Mouse (Mus musculus) adrenal gland, postnatal 36 days (tissue): ENCODE measurements around the gene Brca2. TPM values are rescaled to one million over a fixed set of nuclear protein-coding genes. Genes with fewer than 3 reads are reported as not detected.
A peak's percentile ranks its signal among the peaks of the same experiment; 100 is the strongest.

ENCODE experiments used
- DNase-seq, 2 experiments: peaks; one replicate each; pipeline ENCODE4 v3.0.0; 2021; ENCODE audit warnings: mixed read lengths in 1 of 2
- total RNA-seq, 2 experiments: library from RNA; stranded (reverse); gene quantifications; 2 replicates each; pipeline ENCODE4 v1.2.3; 2021

The Brca2 gene
- total RNA-seq, 2 experiments from 2014 or later = 5.4 to 6.0 TPM

GRCm38 (mm10) chr5:150564426-150564825, 42.0 kb downstream of the Brca2 start:
- no peak for DNase-seq

GRCm38 (mm10) chr5:150566226-150566625, 43.8 kb downstream of the Brca2 start:
- DNase-seq = no peak

- no peak for DNase-seq
These were observed 44.5 kb downstream of the Brca2 start for GRCm38 (mm10) chr5:150566971-150567370.

- no peak for DNase-seq
These were observed 48.2 kb downstream of the Brca2 start for GRCm38 (mm10) chr5:150570496-150571219.

- DNase-seq = no peak
These were observed 52.0 kb downstream of the Brca2 start for GRCm38 (mm10) chr5:150574403-150574802.

- no peak for DNase-seq
These were observed 52.5 kb downstream of the Brca2 start for GRCm38 (mm10) chr5:150574885-150575284.

- peak in 1 of 2 experiments; percentile 54 for DNase-seq
These were observed 54.4 kb downstream of the Brca2 start for GRCm38 (mm10) chr5:150576832-150577231.

GRCm38 (mm10) chr5:150578613-150579171, 56.3 kb downstream of the Brca2 start:
- no peak for DNase-seq

- DNase-seq = no peak
These were observed 58.8 kb downstream of the Brca2 start for GRCm38 (mm10) chr5:150581180-150581579.

GRCm38 (mm10) chr5:150583181-150583580, 60.8 kb downstream of the Brca2 start:
- DNase-seq = no peak

- DNase-seq = peak; percentile 54 to 67
These were observed 61.3 kb downstream of the Brca2 start for GRCm38 (mm10) chr5:150583622-150584336.

GRCm38 (mm10) chr5:150584337-150584729, 61.9 kb downstream of the Brca2 start:
- DNase-seq = no peak

- DNase-seq = no peak
These were observed 67.5 kb downstream of the Brca2 start for GRCm38 (mm10) chr5:150589945-150590344.

GRCm38 (mm10) chr5:150592186-150592903, 69.9 kb downstream of the Brca2 start:
- no peak for DNase-seq

GRCm38 (mm10) chr5:150592904-150593755, 70.7 kb downstream of the Brca2 start:
- peak; percentile 55 to 71 for DNase-seq

- DNase-seq = peak; percentile 69 to 84
These were observed 71.6 kb downstream of the Brca2 start for GRCm38 (mm10) chr5:150593756-150594648.

GRCm38 (mm10) chr5:150594649-150595339, 72.4 kb downstream of the Brca2 start:
- DNase-seq = peak; percentile 60 to 61

GRCm38 (mm10) chr5:150595366-150596016, 73.1 kb downstream of the Brca2 start:
- DNase-seq = no peak

GRCm38 (mm10) chr5:150597088-150597487, 74.7 kb downstream of the Brca2 start, which contains the start of gene N4bp2l1:
Gene N4bp2l1, minus strand, starts transcription at chr5:150597188.
- DNase-seq = no peak
